Mouse (Mus musculus): ENCODE data around the gene Hbb-bt.

DNA sequence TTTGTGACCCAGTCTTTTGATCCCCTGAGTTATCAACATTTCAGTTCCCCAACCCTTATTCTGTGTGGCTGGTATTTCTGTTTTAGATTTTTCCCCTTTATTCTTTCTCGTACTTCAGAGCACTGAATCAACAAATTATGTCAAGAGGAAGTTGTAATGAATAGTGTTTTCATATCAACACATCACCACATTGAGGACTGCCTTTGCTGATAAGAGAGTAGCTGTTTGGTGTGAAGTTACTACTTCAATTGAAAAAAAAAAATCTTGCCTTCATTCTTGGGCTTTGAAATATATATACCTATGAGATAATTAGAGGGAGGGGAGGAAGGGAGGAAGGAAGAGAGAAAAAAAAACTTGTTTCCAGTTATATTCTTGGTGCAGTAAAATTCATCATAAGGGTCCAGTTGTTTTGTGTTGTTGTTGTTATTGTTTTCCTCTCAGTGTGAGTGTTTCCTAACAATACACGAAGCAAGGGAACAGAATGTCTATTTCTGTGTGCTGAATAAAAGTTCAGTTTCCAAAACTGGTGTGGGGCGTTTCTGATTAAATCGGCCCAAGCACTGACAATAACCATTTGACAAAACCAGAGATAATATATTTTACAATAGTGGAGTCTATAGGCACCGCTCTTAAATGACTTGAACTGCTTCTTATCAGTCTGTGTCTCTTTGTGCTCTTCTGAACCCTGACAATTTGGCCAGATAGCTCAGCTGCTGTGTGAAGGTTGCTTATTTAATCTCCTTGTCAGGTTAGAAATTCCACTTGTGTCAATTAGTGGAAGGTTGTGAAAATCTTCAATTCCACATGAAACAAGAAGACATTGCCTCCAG is 4.6 kb downstream of the Hbb-bt start:
- TF ChIP-seq POLR2A (IDR thresholded peaks at IDR 0.05; ENCODE audit: low read depth, low read length) (no peak), CTCF (IDR thresholded peaks at IDR 0.05; ENCODE audit: extremely low read depth, insufficient read depth, insufficient read length, insufficient replicate concordance) (no peak)
